Mouse (Mus musculus) urinary bladder, postnatal 36 days (tissue): Measurements from ENCODE around the gene Fam229a.
"Not testable (repeated sequence)": the region's sequence is repeated elsewhere in the genome, so short reads cannot be mapped to it uniquely, and the experiment has no call there.

Experiments used
- DNase-seq, 2 experiments: peaks; one replicate each; pipeline ENCODE4 v3.0.0; 2022; ENCODE audit warnings: low spot score in 2 of 2, mixed read lengths in 1 of 2

The Fam229a gene

GRCm38 (mm10) chr4:129490972-129491880 is at the start of gene Fam229a, which contains the start of gene Tssk3:
Fam229a (plus strand) TSS chr4:129491190.
Tssk3 (minus strand) TSS chr4:129491022.
- peak; percentile 59 to 69 for DNase-seq

- DNase-seq = no peak
These were observed 43.6 kb upstream of the Fam229a start for GRCm38 (mm10) chr4:129447360-129447759.

GRCm38 (mm10) chr4:129447778-129448563 is 43.0 kb upstream of the Fam229a start:
- no peak for DNase-seq

- no peak for DNase-seq
These were observed 42.3 kb upstream of the Fam229a start for GRCm38 (mm10) chr4:129448713-129449112.

- no peak for DNase-seq
These were observed 40.1 kb upstream of the Fam229a start for GRCm38 (mm10) chr4:129450851-129451250.

- DNase-seq = no peak
These were observed 39.4 kb upstream of the Fam229a start for GRCm38 (mm10) chr4:129451471-129452169.

GRCm38 (mm10) chr4:129455265-129455664 is 35.7 kb upstream of the Fam229a start:
- DNase-seq = peak; percentile 30 to 50

- no peak for DNase-seq
These were observed 34.9 kb upstream of the Fam229a start for GRCm38 (mm10) chr4:129456126-129456525.

GRCm38 (mm10) chr4:129457311-129457710 is 33.7 kb upstream of the Fam229a start:
- not testable (repeated sequence) for DNase-seq

GRCm38 (mm10) chr4:129459726-129460125 is 31.3 kb upstream of the Fam229a start:
- DNase-seq = no peak

GRCm38 (mm10) chr4:129460827-129461182 is 30.2 kb upstream of the Fam229a start:
- no peak for DNase-seq

- peak; percentile 99 to 100 for DNase-seq
These were observed 29.6 kb upstream of the Fam229a start, which contains the start of gene Bsdc1 for GRCm38 (mm10) chr4:129461183-129461960. Bsdc1 (plus strand) TSS chr4:129461581.

- DNase-seq = no peak
These were observed 28.9 kb upstream of the Fam229a start for GRCm38 (mm10) chr4:129462118-129462517.

- no peak for DNase-seq
These were observed 27.6 kb upstream of the Fam229a start for GRCm38 (mm10) chr4:129463097-129464059.

- no peak for DNase-seq
These were observed 26.6 kb upstream of the Fam229a start for GRCm38 (mm10) chr4:129464286-129464815.

- DNase-seq = no peak
These were observed 14.9 kb upstream of the Fam229a start for GRCm38 (mm10) chr4:129476047-129476446.

- no peak for DNase-seq
These were observed 11.1 kb upstream of the Fam229a start for GRCm38 (mm10) chr4:129479863-129480262.

GRCm38 (mm10) chr4:129481090-129481489 is 9.9 kb upstream of the Fam229a start:
- peak; percentile 34 to 39 for DNase-seq

GRCm38 (mm10) chr4:129494681-129495080 is 3.7 kb downstream of the Fam229a start:
- DNase-seq = no peak
